Mouse (Mus musculus) CH12.LX (cell line): ENCODE measurements around the gene Syn3. TPM values are rescaled to one million over a fixed set of nuclear protein-coding genes. Genes with fewer than 3 reads are reported as not detected.

ENCODE experiments used
- DNase-seq: peaks from one replicate; pipeline ENCODE4 v3.0.0-alpha.2; 2013; ENCODE audit errors: extremely low read depth
- H3K27ac ChIP-seq: 2 replicates; pipeline ENCODE4 v1.5.1; 2012; ENCODE audit warnings: low read depth, mild to moderate bottlenecking, control low read depth, moderate library complexity; ENCODE audit not compliant: insufficient read depth
- H3K27me3 ChIP-seq: replicated peaks from 2 replicates; pipeline ENCODE3; 2012; ENCODE audit warnings: inconsistent platforms
- H3K36me3 ChIP-seq, 2 experiments: replicated peaks in 1 of 2; 2 replicates each; pipeline versions ENCODE3 to v1.6.1; 2012; ENCODE audit warnings: inconsistent platforms in 1 of 2, low read length in 1 of 2, mild to moderate bottlenecking in 1 of 2, mixed read lengths in 1 of 2, moderate library complexity in 1 of 2; ENCODE audit not compliant: control insufficient read depth in 1 of 2, insufficient read depth in 1 of 2
- H3K4me1 ChIP-seq, 2 experiments: 2 replicates each; pipeline ENCODE4 v1.6.1; 2012; ENCODE audit warnings: inconsistent platforms in 1 of 2, moderate library complexity in 1 of 2; ENCODE audit not compliant: insufficient read depth in 2 of 2, control insufficient read depth in 1 of 2
- H3K4me2 ChIP-seq: 2 replicates; pipeline ENCODE4 v1.6.1; 2012; ENCODE audit warnings: low read depth, mild to moderate bottlenecking, control low read depth; ENCODE audit not compliant: poor library complexity, insufficient read depth, severe bottlenecking
- H3K4me3 ChIP-seq, 3 experiments: fragments of 150-350 bp in 1 of 3; sonication (generic) in 1 of 3; replicated peaks in 1 of 3; 2 replicates each; pipeline versions ENCODE3 to v1.5.1; 2011 to 2012; ENCODE audit warnings: low read depth in 2 of 3, low read length in 2 of 3, mild to moderate bottlenecking in 2 of 3, moderate library complexity in 2 of 3, control low read depth in 1 of 3, improper control_type of control experiment in 1 of 3, inconsistent platforms in 1 of 3, mixed read lengths in 1 of 3; ENCODE audit not compliant: poor library complexity in 1 of 3
- H3K79me2 ChIP-seq: replicated peaks from 2 replicates; pipeline ENCODE4 v1.6.1; 2012; ENCODE audit warnings: mild to moderate bottlenecking, moderate library complexity; ENCODE audit not compliant: control insufficient read depth, poor library complexity, insufficient read depth, severe bottlenecking; ENCODE audit errors: extremely low read depth
- H3K9ac ChIP-seq: 2 replicates; pipeline ENCODE4 v1.6.1; 2012; ENCODE audit warnings: low read depth, mild to moderate bottlenecking, control low read depth, moderate library complexity; ENCODE audit not compliant: insufficient read depth
- H3K9me3 ChIP-seq: replicated peaks from 2 replicates; pipeline ENCODE3; 2012; ENCODE audit warnings: low read length, inconsistent platforms, mixed read lengths
- BHLHE40 ChIP-seq: IDR thresholded peaks from 2 replicates; pipeline ENCODE4 v1.6.1; 2011; ENCODE audit warnings: mild to moderate bottlenecking, low read depth, low read length, improper control_type of control experiment
- CHD1 ChIP-seq: IDR thresholded peaks from 2 replicates; pipeline ENCODE4 v1.6.1; 2012; ENCODE audit warnings: low read depth, low read length, improper control_type of control experiment, inconsistent platforms
- CTCF ChIP-seq, 2 experiments: IDR thresholded peaks in 1 of 2; conservative IDR thresholded peaks in 1 of 2; 2 replicates each; pipeline ENCODE4 v1.5.1; 2011 to 2012; ENCODE audit warnings: low read depth in 2 of 2, low read length in 2 of 2, improper control_type of control experiment in 1 of 2, inconsistent platforms in 1 of 2, mild to moderate bottlenecking in 1 of 2, moderate library complexity in 1 of 2
- ELF1 ChIP-seq: IDR thresholded peaks from 2 replicates; pipeline ENCODE4 v1.6.1; 2014; ENCODE audit warnings: low read depth, mild to moderate bottlenecking, inconsistent platforms, low read length, improper control_type of control experiment
- EP300 ChIP-seq: IDR thresholded peaks from 2 replicates; pipeline ENCODE4 v1.6.1; 2011; ENCODE audit warnings: low read length, improper control_type of control experiment
- JUN ChIP-seq: IDR thresholded peaks from 2 replicates; pipeline ENCODE4 v1.6.1; 2011; ENCODE audit warnings: low read depth, mild to moderate bottlenecking, low read length, improper control_type of control experiment, moderate library complexity; ENCODE audit not compliant: insufficient read depth
- KAT2A ChIP-seq: IDR thresholded peaks from 2 replicates; pipeline ENCODE4 v1.6.1; 2012; ENCODE audit warnings: low read length, improper control_type of control experiment, inconsistent platforms; ENCODE audit not compliant: insufficient replicate concordance
- MAX ChIP-seq: IDR thresholded peaks from 2 replicates; pipeline ENCODE4 v1.6.1; 2011; ENCODE audit warnings: low read length, improper control_type of control experiment
- MAZ ChIP-seq: IDR thresholded peaks from 2 replicates; pipeline ENCODE4 v1.6.1; 2012; ENCODE audit warnings: low read depth, mild to moderate bottlenecking, inconsistent platforms, low read length, improper control_type of control experiment, moderate library complexity
- MXI1 ChIP-seq: IDR thresholded peaks from 2 replicates; pipeline ENCODE4 v1.6.1; 2011; ENCODE audit warnings: mild to moderate bottlenecking, low read depth, low read length, improper control_type of control experiment
- MYC ChIP-seq: IDR thresholded peaks from 2 replicates; pipeline ENCODE4 v1.6.1; 2011; ENCODE audit warnings: low read depth, mild to moderate bottlenecking, improper control_type of control experiment, low read length
- NRF1 ChIP-seq: IDR thresholded peaks from 2 replicates; pipeline ENCODE4 v1.6.1; 2014; ENCODE audit warnings: low read depth, mild to moderate bottlenecking, inconsistent platforms, low read length, improper control_type of control experiment, moderate library complexity
- PAX5 ChIP-seq: IDR thresholded peaks from 2 replicates; pipeline ENCODE4 v1.6.1; 2012; ENCODE audit warnings: low read length, inconsistent platforms, mixed read lengths
- RCOR1 ChIP-seq: conservative IDR thresholded peaks from 2 replicates; pipeline ENCODE4 v1.6.1; 2012; ENCODE audit warnings: low read depth, mild to moderate bottlenecking, inconsistent platforms, low read length, improper control_type of control experiment
- SIN3A ChIP-seq: IDR thresholded peaks from 2 replicates; pipeline ENCODE4 v1.6.1; 2012; ENCODE audit warnings: low read length, improper control_type of control experiment, inconsistent platforms
- SMC3 ChIP-seq: IDR thresholded peaks from 2 replicates; pipeline ENCODE4 v1.6.1; 2011; ENCODE audit warnings: low read depth, low read length, improper control_type of control experiment
- TCF12 ChIP-seq: IDR thresholded peaks from 2 replicates; pipeline ENCODE4 v1.6.1; 2014; ENCODE audit warnings: low read depth, mild to moderate bottlenecking, inconsistent platforms, low read length, improper control_type of control experiment
- dilution Hi-C: fragments of 300-500 bp; cut with MboI; formaldehyde crosslinking; loops from 2 replicates; pipeline ENCODE4 v1.14.3; 2020; ENCODE audit warnings: low sequenced_read_pairs; ENCODE audit not compliant: extremely low pct_unique_long_range_greater_than_20kb, extremely low pct_ligation_motif_present
- in situ Hi-C: fragments of 300-500 bp; cut with MboI; formaldehyde crosslinking; loops from 3 replicates; pipeline ENCODE4 v1.14.3; 2019; ENCODE audit warnings: low sequenced_read_pairs, low pct_ligation_motif_present, low pct_unique_long_range_greater_than_20kb, mixed read lengths
- polyA plus RNA-seq: library from polyadenylated mRNA; unstranded; fragments of >175 nt; gene quantifications from 2 replicates; pipeline ENCODE4 v1.2.1, GENCODE M21; 2012; ENCODE audit warnings: low read depth; ENCODE audit not compliant: insufficient read length
- total RNA-seq, 2 experiments: library from RNA; depleted of rRNA; stranded (reverse); fragments of 300-350 nt in 1 of 2; fragments of >200 nt in 1 of 2; gene quantifications; 2 replicates each; pipeline ENCODE4 v1.2.3; 2012 to 2014

Syn3 gene
- total and polyA plus RNA-seq, 3 experiments = 2.8 to 8.9 (median 5.6) TPM

DNA sequence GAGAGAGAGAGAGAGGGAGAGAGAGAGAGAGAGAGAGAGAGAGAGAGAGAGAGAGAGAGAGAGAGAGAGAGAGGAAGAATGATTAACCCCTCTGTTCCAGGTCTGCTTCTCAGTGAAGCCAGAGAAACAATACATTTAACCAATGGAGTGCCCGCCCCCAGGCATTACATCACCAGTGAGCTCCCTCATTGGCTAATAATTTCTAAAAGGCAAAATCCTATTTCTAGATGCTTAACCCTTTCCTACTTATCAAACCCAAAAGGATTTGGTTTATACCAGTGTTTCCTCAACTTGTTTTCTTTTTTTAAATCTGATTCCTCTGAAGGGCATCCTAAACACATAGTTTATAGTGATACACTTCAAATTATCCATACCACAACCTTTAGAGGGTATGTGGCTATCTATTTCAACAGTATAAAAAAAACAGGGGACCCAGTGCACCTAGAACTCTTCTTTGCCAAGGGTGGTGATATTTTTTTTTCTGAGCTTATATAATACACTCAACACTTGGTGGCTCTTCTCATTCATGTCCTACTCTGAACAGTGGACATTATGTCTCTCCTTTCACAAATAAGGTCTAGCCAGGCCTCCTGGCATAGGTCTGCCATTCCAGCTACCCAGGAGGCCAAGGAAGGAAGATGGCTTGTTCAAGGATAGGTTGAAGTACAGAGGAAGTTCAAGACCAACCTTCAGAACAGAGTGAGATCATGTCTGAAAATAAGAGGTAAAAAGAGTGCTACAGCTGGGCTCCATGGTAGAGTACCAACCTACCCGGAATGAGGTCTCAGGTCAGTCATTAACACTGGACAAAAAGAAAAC lies 6.4 kb downstream of the Syn3 start (continued):
- TF ChIP-seq BHLHE40 = no peak
- TF ChIP-seq EP300 = peak; percentile 36; the same call in 1 of the 2 replicates
- TF ChIP-seq ELF1 = no peak
- TF ChIP-seq CHD1 = no peak
- no peak for TF ChIP-seq NRF1
- peak; percentile 68; the same call in 1 of the 2 replicates for TF ChIP-seq MAZ
- TF ChIP-seq CTCF (conservative IDR thresholded peaks at IDR 0.05 in 1 of 2, IDR thresholded peaks at IDR 0.05 in 1 of 2; ENCODE audit: low read depth in 2 of 2, low read length in 2 of 2) = no peak
- TF ChIP-seq MXI1 = peak; percentile 3; the same call in 1 of the 2 replicates
- 0 out of 2 replicates have a peak, but pooled peaks have one; percentile 44 for TF ChIP-seq MYC

DNA sequence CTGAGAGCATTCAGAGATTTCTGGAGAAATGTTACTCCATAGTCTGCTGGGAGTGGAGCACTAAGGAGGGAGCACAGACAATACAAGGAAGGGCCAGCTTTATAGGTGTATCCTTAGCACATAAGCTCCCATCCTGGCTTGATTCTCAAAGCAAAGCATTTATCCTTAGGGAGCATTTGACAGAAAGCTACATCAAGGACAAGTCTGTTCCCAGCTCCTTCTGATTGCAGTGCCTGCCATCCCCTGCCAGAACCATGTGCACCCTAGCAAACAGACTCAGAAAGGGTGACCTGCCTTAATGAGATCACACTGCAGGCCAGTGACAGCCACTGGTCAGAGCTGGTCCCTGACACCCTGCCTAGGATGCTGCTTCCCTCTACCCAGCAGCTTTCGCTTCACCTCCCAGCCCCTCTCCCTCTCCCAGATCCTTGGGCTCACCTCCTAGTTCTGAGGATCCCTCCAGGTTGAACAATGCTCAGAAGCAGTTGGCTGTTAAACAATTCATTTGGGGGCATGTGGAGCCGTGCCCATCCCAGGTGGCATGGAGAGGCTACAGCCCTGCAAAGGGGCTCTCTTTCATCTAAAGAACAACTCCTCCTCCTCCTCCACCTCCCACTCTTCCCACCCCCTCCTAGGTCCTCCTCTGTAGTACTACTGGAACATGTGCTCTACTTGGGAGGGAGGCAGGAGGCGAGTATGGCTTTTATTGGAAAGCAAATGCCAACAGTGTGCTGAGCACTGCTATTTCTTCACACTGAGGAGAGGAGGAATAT lies 7.2 kb downstream of the Syn3 start:
- Histone ChIP-seq H3K9ac (peak overlapping the region; percentile 81), H3K27ac (peak overlapping the region; percentile 74), H3K4me3 (peak overlapping the region; percentile 67 to 74 (median 73)), H3K9me3 (no peaks in the 10 kb centered on the region), H3K4me1 (peaks cover 27 to 80% of the 10 kb centered on the region in 2 experiments), H3K27me3 (no peaks in the 10 kb centered on the region), H3K79me2 (peaks cover 43% of the 10 kb centered on the region), H3K36me3 (peaks cover 3 to 49% of the 10 kb centered on the region in 2 experiments)
- dilution Hi-C loops (no loop called here), in situ Hi-C loops (no loop called here)
- DNase-seq = no peak
- TF ChIP-seq KAT2A (0 out of 2 replicates have a peak, but pooled peaks have one; percentile 11), MAX (0 out of 2 replicates have a peak, but pooled peaks have one; percentile 63), TCF12 (0 out of 2 replicates have a peak, but pooled peaks have one; percentile 17), MXI1 (peak; percentile 66; the same call in 1 of the 2 replicates), PAX5 (no peak), JUN (no peak), SMC3 (no peak), EP300 (no peak), RCOR1 (0 out of 2 replicates have a peak, but pooled peaks have one; percentile 22), SIN3A (no peak)
- TF ChIP-seq, all 38 proteins: peak for 5
- H3K4me2 ChIP-seq = peak overlapping the region; percentile 96
